Mouse (Mus musculus): Measurements from ENCODE around the gene Rab35. TPM values are rescaled to one million over a fixed set of nuclear protein-coding genes. Genes with fewer than 3 reads are reported as not detected.

Rab35 gene
- total RNA-seq, 2 experiments from 2014 or later, result 45.7 to 46.6 TPM

Small RNAs within 50 kb of the gene (microRNA-seq; reads per million reads assigned to microRNA genes)
- gene Mir7030, result 0 reads per million in 2 experiments

Other genes with a start within 250 kb of the Rab35 start
- gene Msi1, start 202.3 kb upstream of the Rab35 start, total RNA-seq (2021), result under 1 TPM; 0.40 to 0.67 TPM
- not detected for gene Pla2g1b, start 165.6 kb upstream of the Rab35 start, total RNA-seq (2021)
- gene Sirt4, start 147.2 kb upstream of the Rab35 start, total RNA-seq (2021), result 10 to 100 TPM; 13.6 to 19.5 TPM
- gene Pxn, start 125.2 kb upstream of the Rab35 start, total RNA-seq (2021), result 10 to 100 TPM; 34.0 to 35.1 TPM
- 100 to 1,000 TPM; 624 to 648 TPM for gene Rplp0, start 72.4 kb upstream of the Rab35 start, total RNA-seq (2021)
- 10 to 100 TPM; 39.1 to 41.5 TPM for gene Gcn1l1, start 66.7 kb upstream of the Rab35 start, total RNA-seq (2021)
- 1 to 10 TPM; 8.0 to 8.3 TPM for gene Bicdl1, start 99.7 kb downstream of the Rab35 start, total RNA-seq (2021)
- gene Cit, start 213.4 kb downstream of the Rab35 start, total RNA-seq (2021), result 1 to 10 TPM in 1 of 2 experiments, under 1 TPM in 1; 0.77 to 1.0 TPM

Data from heart, adult 18-20 months (tissue).